Mouse (Mus musculus) intestine, embryonic 16.5 days (tissue): ENCODE results near the gene Olfr1175-ps. TPM values are rescaled to one million over a fixed set of nuclear protein-coding genes. Genes with fewer than 3 reads are reported as not detected.

ENCODE experiments used
- ATAC-seq: fragments of 200-750 bp; cut with Nextera tagmentation; 2 replicates; pipeline ENCODE4 v1.8.0; 2017; ENCODE audit warnings: moderate TSS enrichment, moderate library complexity
- H3K27ac ChIP-seq: fragments of 300-500 bp; sonication (generic); 2 replicates; pipeline ENCODE4 v1.5.1; 2014; ENCODE audit warnings: mild to moderate bottlenecking, low read length
- H3K27me3 ChIP-seq: fragments of 300-500 bp; sonication (generic); replicated peaks from 2 replicates; pipeline ENCODE4 v1.6.1; 2014; ENCODE audit warnings: low read length, control low read depth, mixed read lengths; ENCODE audit not compliant: control insufficient read depth, insufficient read depth
- H3K36me3 ChIP-seq: fragments of 300-500 bp; sonication (generic); 2 replicates; pipeline ENCODE4 v1.6.1; 2014; ENCODE audit warnings: low read length, control low read depth; ENCODE audit not compliant: control insufficient read depth, insufficient read depth
- H3K4me1 ChIP-seq: fragments of 300-500 bp; sonication (generic); 2 replicates; pipeline ENCODE4 v1.6.1; 2014; ENCODE audit warnings: low read length, control low read depth, mixed read lengths; ENCODE audit not compliant: control insufficient read depth, insufficient read depth
- H3K4me2 ChIP-seq: fragments of 300-500 bp; sonication (generic); 2 replicates; pipeline ENCODE4 v1.6.1; 2014; ENCODE audit warnings: low read depth, low read length, control low read depth
- H3K4me3 ChIP-seq: fragments of 300-500 bp; sonication (generic); 2 replicates; pipeline ENCODE4 v1.5.1; 2014; ENCODE audit warnings: mild to moderate bottlenecking, low read length
- H3K9ac ChIP-seq: fragments of 300-500 bp; sonication (generic); 2 replicates; pipeline ENCODE4 v1.6.1; 2014; ENCODE audit warnings: low read depth, low read length
- H3K9me3 ChIP-seq: fragments of 300-500 bp; sonication (generic); 2 replicates; pipeline ENCODE4 v1.6.1; 2016; ENCODE audit warnings: low read length, control low read depth; ENCODE audit not compliant: control insufficient read depth
- WGBS: fragments of 180-500 bp; shearing (Covaris S2); extraction: QIAGEN DNeasy Blood & Tissue Kit; methylation state at CpG from one replicate; pipeline ENCODE4 v1.1.7; 2014; 5-methylcytosine and 5-hydroxymethylcytosine counted together
- polyA plus RNA-seq: library from polyadenylated mRNA; unstranded; fragments of >200 nt; fragmentation: Nextera tagmentation; extraction: Ambion mirVana; gene quantifications from 2 replicates; pipeline ENCODE4 v1.2.1, GENCODE M21; 2015

The Olfr1175-ps gene
- polyA plus RNA-seq = not detected in 2 replicates

DNA sequence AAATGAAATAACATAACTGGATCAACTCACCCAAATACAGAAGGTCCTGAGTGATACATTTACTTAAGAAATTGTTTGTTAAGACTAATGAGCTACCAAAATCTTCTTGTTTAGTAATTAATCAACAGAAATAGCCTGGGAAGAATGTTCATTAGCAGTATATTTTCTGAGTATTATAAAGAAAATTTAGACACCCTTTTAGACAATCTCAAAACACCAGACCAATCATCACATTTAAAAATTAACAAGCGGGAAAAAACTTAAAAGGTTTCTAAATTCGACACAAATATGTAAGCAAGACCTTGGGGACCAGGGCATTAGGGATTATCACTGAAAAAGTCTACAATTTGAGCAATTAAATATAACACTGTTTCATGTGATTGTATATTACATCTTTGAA is at the start of gene Olfr1175-ps:
Gene Olfr1175-ps, minus strand, starts transcription at position 101 of the 400 bp plus-strand sequence.
- Histone ChIP-seq H3K9me3 (no peaks in the 10 kb centered on the region), H3K27ac (no peak within 1 kb of the TSS), H3K27me3 (no peaks in the 10 kb centered on the region), H3K4me2 (no peak within 1 kb of the TSS), H3K9ac (no peak within 1 kb of the TSS), H3K4me1 (no peaks in the 10 kb centered on the region), H3K4me3 (no peak within 1 kb of the TSS), H3K36me3 (no peaks in the 10 kb centered on the region)
- WGBS = 82% methylated on average over 2 of the region's 2 CpGs
- ATAC-seq = no peak

DNA sequence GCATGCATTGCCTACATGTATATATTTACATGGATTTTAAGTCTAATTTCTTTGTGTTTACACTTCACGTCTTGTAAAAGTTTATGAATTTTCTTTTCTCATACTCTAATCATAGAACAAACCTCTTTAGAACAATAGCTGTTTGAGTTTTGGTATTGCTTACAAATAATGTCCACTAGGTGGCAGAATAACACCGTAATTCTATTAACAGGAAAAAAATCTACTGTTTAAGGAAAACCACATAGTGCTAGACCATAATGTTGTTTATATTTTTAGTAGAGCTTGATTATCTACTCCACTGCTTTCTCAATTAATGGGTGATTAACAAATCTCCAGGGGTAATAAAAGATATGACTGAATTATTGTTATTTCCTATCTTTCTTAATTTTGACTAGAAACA is 29.3 kb upstream of the Olfr1175-ps start:
- H3K36me3 ChIP-seq = no peaks in the 10 kb centered on the region
- WGBS = 6% methylated on average over 2 of the region's 2 CpGs
- H3K4me2 ChIP-seq = no peak overlapping the region
- no peak overlapping the region for H3K4me3 ChIP-seq
- no peaks in the 10 kb centered on the region for H3K27me3 ChIP-seq
- H3K4me1 ChIP-seq = no peaks in the 10 kb centered on the region
- H3K9ac ChIP-seq = no peak overlapping the region
- H3K27ac ChIP-seq = no peak overlapping the region
- ATAC-seq = no peak
- H3K9me3 ChIP-seq = no peaks in the 10 kb centered on the region

DNA sequence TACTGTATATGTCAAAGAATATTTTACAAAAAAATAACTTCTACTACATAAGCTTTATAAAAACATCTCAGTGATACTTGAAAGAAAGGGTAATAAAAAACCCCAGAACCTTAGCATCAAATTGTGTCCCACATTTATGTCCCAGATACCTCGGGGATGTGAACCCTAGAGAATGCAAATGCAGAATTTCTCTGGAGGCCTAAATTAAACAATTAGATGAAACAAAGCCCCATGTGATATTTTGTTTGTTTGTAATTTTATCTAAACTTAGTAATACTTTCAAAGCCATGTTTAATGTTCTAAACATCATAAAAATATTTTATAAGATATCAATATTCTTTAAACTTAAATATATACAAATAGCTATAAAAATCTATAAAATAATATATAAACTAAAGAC is 19.4 kb upstream of the Olfr1175-ps start, which contains the start of gene Olfr1177-ps:
Gene Olfr1177-ps, minus strand, starts transcription at position 101 of the 400 bp plus-strand sequence.
- ATAC-seq = no peak
- Histone ChIP-seq H3K4me2 (no peak within 1 kb of the TSS), H3K27ac (no peak within 1 kb of the TSS), H3K9me3 (no peaks in the 10 kb centered on the region), H3K4me1 (no peaks in the 10 kb centered on the region), H3K4me3 (no peak within 1 kb of the TSS), H3K27me3 (no peaks in the 10 kb centered on the region), H3K9ac (no peak within 1 kb of the TSS), H3K36me3 (no peaks in the 10 kb centered on the region)
- WGBS = 77% methylated on average over 1 of the region's 1 CpGs

GRCm38 (mm10) chr2:88336421-88336820 is 9.4 kb upstream of the Olfr1175-ps start, which contains the start of gene Olfr1176:
Gene Olfr1176 (plus strand): TSS chr2:88336721.
- Histone ChIP-seq H3K9ac (no peak within 1 kb of the TSS), H3K9me3 (no peaks in the 10 kb centered on the region), H3K4me1 (no peaks in the 10 kb centered on the region), H3K27ac (no peak within 1 kb of the TSS), H3K4me3 (no peak within 1 kb of the TSS), H3K27me3 (no peaks in the 10 kb centered on the region), H3K4me2 (no peak within 1 kb of the TSS), H3K36me3 (no peaks in the 10 kb centered on the region)
- ATAC-seq = no peak
- WGBS = 63% methylated on average over 1 of the region's 1 CpGs

GRCm38 (mm10) chr2:88315035-88315434 is 12.0 kb downstream of the Olfr1175-ps start, which contains the start of gene Olfr1174-ps:
Gene Olfr1174-ps (minus strand): TSS chr2:88315135.
- Histone ChIP-seq H3K4me1 (no peaks in the 10 kb centered on the region), H3K27me3 (no peaks in the 10 kb centered on the region), H3K4me3 (no peak within 1 kb of the TSS), H3K9ac (no peak within 1 kb of the TSS), H3K4me2 (no peak within 1 kb of the TSS), H3K9me3 (no peaks in the 10 kb centered on the region), H3K36me3 (no peaks in the 10 kb centered on the region), H3K27ac (no peak within 1 kb of the TSS)
- WGBS = 89% methylated on average over 4 of the region's 4 CpGs
- ATAC-seq = no peak

DNA sequence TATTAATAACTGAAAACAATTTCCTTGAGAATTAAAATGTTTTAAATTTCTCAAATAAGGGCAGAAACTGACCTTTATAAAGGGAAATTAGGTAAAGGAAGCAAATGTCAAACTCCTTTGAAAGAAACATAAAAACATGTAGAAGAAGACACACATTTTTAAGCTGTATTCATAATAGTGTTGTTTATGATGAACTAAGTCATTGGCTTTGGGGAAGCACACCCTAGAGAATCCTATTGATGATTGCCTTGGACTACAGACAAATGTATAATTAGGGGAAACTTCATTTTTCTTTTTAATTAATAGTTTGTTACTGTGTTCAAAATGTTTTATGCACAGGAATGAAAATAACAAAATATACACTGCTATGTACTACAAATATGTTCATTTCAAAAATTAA is 47.2 kb downstream of the Olfr1175-ps start, which contains the start of gene Olfr1173:
Gene Olfr1173, minus strand, starts transcription at position 101 of the 400 bp plus-strand sequence.
- H3K4me1 ChIP-seq = no peaks in the 10 kb centered on the region
- no peaks in the 10 kb centered on the region for H3K9me3 ChIP-seq
- H3K27me3 ChIP-seq = no peaks in the 10 kb centered on the region
- H3K36me3 ChIP-seq = no peaks in the 10 kb centered on the region
- no peak for ATAC-seq
- no peak within 1 kb of the TSS for H3K9ac ChIP-seq
- no peak within 1 kb of the TSS for H3K4me3 ChIP-seq
- H3K27ac ChIP-seq = no peak within 1 kb of the TSS
- H3K4me2 ChIP-seq = no peak within 1 kb of the TSS

Other genes with a start within 250 kb of the Olfr1175-ps start
- not detected in 2 replicates for gene Olfr1164, start 233.2 kb downstream of the Olfr1175-ps start, polyA plus RNA-seq
- not detected in 2 replicates for gene Olfr1166, start 198.9 kb downstream of the Olfr1175-ps start, polyA plus RNA-seq
- gene Olfr1167, start 172.0 kb downstream of the Olfr1175-ps start, polyA plus RNA-seq = not detected in 2 replicates
- not detected in 2 replicates for gene Olfr1168, start 145.3 kb downstream of the Olfr1175-ps start, polyA plus RNA-seq
- not detected in 2 replicates for gene Olfr1170, start 98.9 kb downstream of the Olfr1175-ps start, polyA plus RNA-seq
- not detected in 2 replicates for gene Olfr1173, start 47.3 kb downstream of the Olfr1175-ps start, polyA plus RNA-seq
- gene Olfr1174-ps, start 12.1 kb downstream of the Olfr1175-ps start, polyA plus RNA-seq = 0.11 TPM in 1 of 2 replicates, not detected in the other
- not detected in 2 replicates for gene Olfr1176, start 9.5 kb upstream of the Olfr1175-ps start, polyA plus RNA-seq
- gene Olfr1177-ps, start 19.3 kb upstream of the Olfr1175-ps start, polyA plus RNA-seq = not detected in 2 replicates
- gene Olfr1178, start 59.8 kb upstream of the Olfr1175-ps start, polyA plus RNA-seq = not detected in 2 replicates
- not detected in 2 replicates for gene Olfr1179, start 79.2 kb upstream of the Olfr1175-ps start, polyA plus RNA-seq
- gene Olfr1180, start 91.9 kb upstream of the Olfr1175-ps start, polyA plus RNA-seq = not detected in 2 replicates
- not detected in 2 replicates for gene Olfr1181, start 99.0 kb upstream of the Olfr1175-ps start, polyA plus RNA-seq
- not detected in 2 replicates for gene Gm13757, start 121.9 kb upstream of the Olfr1175-ps start, polyA plus RNA-seq
- not detected in 2 replicates for gene Olfr1183, start 127.7 kb upstream of the Olfr1175-ps start, polyA plus RNA-seq
- not detected in 2 replicates for gene Olfr1184, start 156.4 kb upstream of the Olfr1175-ps start, polyA plus RNA-seq
- gene Olfr1185-ps1, start 166.1 kb upstream of the Olfr1175-ps start, polyA plus RNA-seq = not detected in 2 replicates
- gene Olfr1186, start 191.3 kb upstream of the Olfr1175-ps start, polyA plus RNA-seq = not detected in 2 replicates
- gene Olfr1188, start 229.7 kb upstream of the Olfr1175-ps start, polyA plus RNA-seq = not detected in 2 replicates